Mouse (Mus musculus) heart, postnatal 0 days (tissue): ENCODE data around the gene Gm7534. TPM values are rescaled to one million over a fixed set of nuclear protein-coding genes. Genes with fewer than 3 reads are reported as not detected.
A peak's percentile ranks its signal among the peaks of the same experiment; 100 is the strongest.

Source experiments
- ATAC-seq: fragments of 200-750 bp; cut with Nextera tagmentation; 2 replicates; pipeline ENCODE4 v1.8.0; 2017; ENCODE audit warnings: low read depth, moderate number of reproducible peaks, moderate library complexity; ENCODE audit not compliant: insufficient read depth
- DNase-seq: peaks from one replicate; pipeline ENCODE4 v3.0.0-alpha.2; 2016; ENCODE audit warnings: low spot score
- H3K27ac ChIP-seq: fragments of 300-500 bp; sonication (generic); 2 replicates; pipeline ENCODE4 v1.5.1; 2014; ENCODE audit warnings: low read depth, mild to moderate bottlenecking
- H3K27me3 ChIP-seq: fragments of 300-500 bp; sonication (generic); 2 replicates; pipeline ENCODE4 v1.6.1; 2014; ENCODE audit warnings: low read length, mixed read lengths; ENCODE audit not compliant: control insufficient read depth, insufficient read depth
- H3K36me3 ChIP-seq: fragments of 300-500 bp; sonication (generic); replicated peaks from 2 replicates; pipeline ENCODE4 v1.6.1; 2014; ENCODE audit warnings: low read length, mixed read lengths; ENCODE audit not compliant: control insufficient read depth, insufficient read depth
- H3K4me1 ChIP-seq: fragments of 300-500 bp; sonication (generic); 2 replicates; pipeline ENCODE4 v1.6.1; 2014; ENCODE audit warnings: antibody characterized with exemption; ENCODE audit not compliant: control insufficient read depth, insufficient read depth
- H3K4me2 ChIP-seq: fragments of 300-500 bp; sonication (generic); 2 replicates; pipeline ENCODE4 v1.6.1; 2014; ENCODE audit warnings: low read depth, mild to moderate bottlenecking, low read length, moderate library complexity
- H3K4me3 ChIP-seq: fragments of 300-500 bp; sonication (generic); 2 replicates; pipeline ENCODE4 v1.5.1; 2014; ENCODE audit warnings: low read depth, low read length
- H3K9ac ChIP-seq: fragments of 300-500 bp; sonication (generic); replicated peaks from 2 replicates; pipeline ENCODE4 v1.6.1; 2014; ENCODE audit warnings: low read depth, low read length, mixed read lengths
- H3K9me3 ChIP-seq: fragments of 300-500 bp; sonication (generic); replicated peaks from 2 replicates; pipeline ENCODE4 v1.6.1; 2016; ENCODE audit warnings: low read length; ENCODE audit not compliant: control insufficient read depth
- CTCF ChIP-seq: IDR thresholded peaks from 2 replicates; pipeline ENCODE4 v1.5.1; 2016; ENCODE audit warnings: antibody characterized with exemption, control low read depth, low read depth
- EP300 ChIP-seq: IDR thresholded peaks from 2 replicates; pipeline ENCODE4 v1.6.1; 2016; ENCODE audit warnings: antibody characterized with exemption, low read depth
- WGBS: fragments of 180-500 bp; shearing (Covaris S2); extraction: QIAGEN DNeasy Blood & Tissue Kit; methylation state at CpG from one replicate; pipeline ENCODE4 v1.1.7; 2014; 5-methylcytosine and 5-hydroxymethylcytosine counted together
- polyA plus RNA-seq: library from polyadenylated mRNA; unstranded; fragments of >200 nt; fragmentation: Nextera tagmentation; extraction: Ambion mirVana; gene quantifications from 2 replicates; pipeline ENCODE4 v1.2.1, GENCODE M21; 2015
- total RNA-seq: library from RNA; depleted of rRNA; stranded (reverse); fragments of >200 nt; gene quantifications from 2 replicates; pipeline ENCODE4 v1.2.3, GENCODE M21; 2014; ENCODE audit warnings: low replicate concordance

The Gm7534 gene
- total and polyA plus RNA-seq, 2 experiments from 2014 or later = not detected

GRCm38 (mm10) chr4:134185569-134185968, 17.2 kb downstream of the Gm7534 start:
- 82% methylated on average over 3 of the region's 3 CpGs for WGBS
- H3K9ac ChIP-seq = peak overlapping the region; percentile 88; the same call in 1 of the 2 replicates

DNA sequence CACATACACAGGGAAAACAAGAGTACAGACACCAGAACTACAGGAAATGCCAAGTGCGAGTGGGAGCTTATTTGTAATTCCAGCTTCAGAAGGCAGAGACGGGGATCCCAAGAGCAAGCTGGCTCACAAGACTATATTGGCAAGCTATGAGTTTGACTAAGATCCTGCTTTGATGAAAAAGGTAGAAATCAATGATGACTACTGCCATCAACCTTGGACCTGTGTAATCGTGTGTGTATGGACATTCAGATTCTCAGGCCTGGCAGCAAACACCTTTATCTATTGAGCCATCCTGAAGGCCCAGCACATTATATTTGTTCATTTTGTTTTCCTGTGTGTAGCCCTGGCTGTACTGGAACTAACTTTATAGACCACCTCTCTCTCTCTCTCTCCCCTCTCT, 19.1 kb downstream of the Gm7534 start:
- no peak overlapping the region for H3K9ac ChIP-seq
- DNase-seq (no peak), ATAC-seq (no peak)
- H3K36me3 ChIP-seq = no peaks in the 10 kb centered on the region
- no peaks in the 10 kb centered on the region for H3K27me3 ChIP-seq
- WGBS = 68% methylated on average over 3 of the region's 3 CpGs
- H3K4me1 ChIP-seq = peaks cover 20% of the 10 kb centered on the region
- no peak overlapping the region for H3K4me2 ChIP-seq
- TF ChIP-seq EP300 = no peak
- no peak for TF ChIP-seq CTCF
- H3K27ac ChIP-seq = no peak overlapping the region
- H3K9me3 ChIP-seq = no peaks in the 10 kb centered on the region
- no peak overlapping the region for H3K4me3 ChIP-seq

More at GRCm38 (mm10) chr4:134185569-134185968, 17.2 kb downstream of the Gm7534 start:
- TF ChIP-seq CTCF = no peak
- TF ChIP-seq EP300 = no peak
- H3K27me3 ChIP-seq = no peaks in the 10 kb centered on the region
- no peak for ATAC-seq
- no peaks in the 10 kb centered on the region for H3K9me3 ChIP-seq
- peak overlapping the region; percentile 89 for H3K4me3 ChIP-seq
- no peak overlapping the region for H3K27ac ChIP-seq
- peak overlapping the region; percentile 98 for H3K4me2 ChIP-seq
- DNase-seq = no peak
- peaks cover 20% of the 10 kb centered on the region for H3K4me1 ChIP-seq
- H3K36me3 ChIP-seq = no peaks in the 10 kb centered on the region

DNA sequence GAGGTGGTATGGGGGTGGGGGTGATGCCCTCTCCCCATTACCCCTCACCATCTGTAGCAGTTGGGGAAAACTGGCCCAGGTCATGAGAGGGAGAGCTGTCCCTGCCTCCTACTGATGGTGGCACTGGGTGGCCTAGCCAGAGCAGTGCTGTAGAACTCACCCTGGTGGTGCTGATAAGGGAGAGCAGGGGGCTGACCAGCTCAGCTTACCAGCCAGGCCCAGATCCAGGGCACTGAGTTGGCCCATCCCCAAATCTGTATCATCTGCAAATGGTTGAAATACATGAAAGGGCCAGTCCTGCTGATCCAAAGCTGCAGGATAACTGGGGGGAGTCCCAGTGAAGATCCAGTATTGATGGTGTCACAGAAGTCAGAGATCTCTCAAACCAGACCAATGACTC, 21.0 kb downstream of the Gm7534 start:
- ATAC-seq (no peak), DNase-seq (no peak)
- Histone ChIP-seq H3K36me3 (no peaks in the 10 kb centered on the region), H3K27me3 (no peaks in the 10 kb centered on the region), H3K9ac (no peak overlapping the region), H3K4me2 (no peak overlapping the region), H3K4me3 (no peak overlapping the region), H3K4me1 (peaks cover 20% of the 10 kb centered on the region), H3K9me3 (no peaks in the 10 kb centered on the region), H3K27ac (peak overlapping the region; percentile 3; the same call in 1 of the 2 replicates)
- TF ChIP-seq CTCF (peak; percentile 11; the same call in 1 of the 2 replicates), EP300 (no peak)

DNA sequence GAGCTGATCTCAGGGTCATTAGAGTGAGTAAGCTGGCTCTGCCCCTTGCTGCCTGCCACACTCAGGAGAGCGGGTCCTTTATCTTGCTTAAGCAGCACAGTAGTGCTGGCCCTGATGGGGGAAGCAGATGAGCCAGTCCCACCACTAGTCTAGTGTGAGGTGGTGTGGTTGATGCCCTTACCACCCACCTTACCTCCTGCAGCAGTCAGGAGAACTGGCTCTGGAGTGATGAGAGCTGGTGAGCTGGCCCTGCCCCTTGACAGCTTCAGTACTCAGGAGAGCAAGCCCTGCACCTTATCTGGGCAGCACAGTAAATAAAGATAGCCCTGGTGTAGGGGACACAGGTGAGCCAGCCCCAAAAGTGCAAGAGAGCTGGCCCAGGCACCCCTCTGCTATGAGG, 21.7 kb downstream of the Gm7534 start:
- Histone ChIP-seq H3K27ac (no peak overlapping the region), H3K9me3 (no peaks in the 10 kb centered on the region), H3K4me3 (no peak overlapping the region), H3K4me1 (peaks cover 18% of the 10 kb centered on the region), H3K36me3 (0 out of 2 replicates have a peak, but pooled peaks cover 3% of the 10 kb centered on the region), H3K4me2 (no peak overlapping the region), H3K27me3 (no peaks in the 10 kb centered on the region), H3K9ac (no peak overlapping the region; the same call in 1 of the 2 replicates)
- ATAC-seq (peak; percentile 17; the same call in 1 of the 2 replicates), DNase-seq (no peak)
- TF ChIP-seq CTCF (no peak), EP300 (no peak)
- 88% methylated on average over 1 of the region's 1 CpGs for whole genome bisulfite sequencing

DNA sequence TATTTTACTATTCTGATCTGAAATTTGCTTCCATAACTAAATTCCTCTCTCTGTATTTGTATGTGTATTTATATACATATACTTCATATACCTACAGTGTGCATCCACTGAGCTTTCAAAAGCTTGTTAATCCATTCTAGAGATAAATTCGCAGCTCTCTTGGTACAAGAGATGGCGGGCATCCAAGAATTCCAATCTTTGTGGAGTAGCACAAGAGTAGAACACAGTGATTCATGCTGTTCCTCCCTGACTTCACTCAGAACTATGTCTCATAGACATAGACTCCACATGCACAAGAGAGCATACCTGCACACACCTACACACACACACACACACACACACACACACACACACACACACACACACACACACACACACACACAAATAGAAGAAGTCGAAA, 30.4 kb downstream of the Gm7534 start:
- ATAC-seq (0 out of 2 replicates have a peak, but pooled peaks have one; percentile 51), DNase-seq (peak; percentile 76)
- H3K27ac ChIP-seq = 0 out of 2 replicates have a peak overlapping the region, but pooled peaks have one; percentile 20
- 0 out of 2 replicates have a peak, but pooled peaks cover 4% of the 10 kb centered on the region for H3K36me3 ChIP-seq
- no peak overlapping the region for H3K4me2 ChIP-seq
- H3K9ac ChIP-seq = no peak overlapping the region
- 39% methylated on average over 3 of the region's 3 CpGs for WGBS
- no peak for TF ChIP-seq CTCF
- no peak for TF ChIP-seq EP300
- H3K9me3 ChIP-seq = no peaks in the 10 kb centered on the region
- H3K4me1 ChIP-seq = peaks cover 6% of the 10 kb centered on the region; the same call in 1 of the 2 replicates
- H3K4me3 ChIP-seq = no peak overlapping the region
- no peaks in the 10 kb centered on the region for H3K27me3 ChIP-seq

GRCm38 (mm10) chr4:134166906-134167305, 35.9 kb downstream of the Gm7534 start:
- H3K9ac ChIP-seq = no peak overlapping the region
- H3K4me1 ChIP-seq = peaks cover 12% of the 10 kb centered on the region
- DNase-seq (no peak), ATAC-seq (no peak)
- no peaks in the 10 kb centered on the region for H3K27me3 ChIP-seq
- H3K9me3 ChIP-seq = no peaks in the 10 kb centered on the region
- no peak overlapping the region for H3K4me3 ChIP-seq
- no peak overlapping the region for H3K27ac ChIP-seq
- no peak for TF ChIP-seq EP300
- peak; percentile 21 for TF ChIP-seq CTCF
- no peak overlapping the region for H3K4me2 ChIP-seq
- 88% methylated on average over 3 of the region's 3 CpGs for WGBS
- H3K36me3 ChIP-seq = no peaks in the 10 kb centered on the region
